Mouse (Mus musculus) cortical plate, adult 2 months (tissue): ENCODE measurements at regions not wholly inside any gene's neighbourhood (a gene's known extent, or its start where the extent isn't known, plus 50 kb on each side); places are given as distances from the start of the nearest gene placed in this dataset.

Experiments
- H3K27ac ChIP-seq: fragments of 200-500 bp; 2 replicates; pipeline ENCODE4 v1.5.1; 2012; ENCODE audit warnings: low read length, control low read depth, inconsistent platforms; ENCODE audit not compliant: insufficient read depth
- H3K4me1 ChIP-seq: fragments of 200-500 bp; 2 replicates; pipeline ENCODE4 v1.6.1; 2011; ENCODE audit warnings: low read length; ENCODE audit not compliant: control insufficient read depth, insufficient read depth
- H3K4me3 ChIP-seq: fragments of 200-500 bp; 2 replicates; pipeline ENCODE4 v1.5.1; 2011; ENCODE audit warnings: mild to moderate bottlenecking, low read length, control low read depth; ENCODE audit not compliant: insufficient read depth
- CTCF ChIP-seq: fragments of 200-500 bp; IDR thresholded peaks from 2 replicates; pipeline ENCODE4 v1.5.1; 2011; ENCODE audit warnings: mild to moderate bottlenecking, control low read depth, low read length; ENCODE audit not compliant: insufficient read depth; ENCODE audit errors: extremely low read depth
- POLR2A ChIP-seq: fragments of 200-500 bp; IDR thresholded peaks from 2 replicates; pipeline ENCODE4 v1.6.1; 2011; ENCODE audit warnings: mild to moderate bottlenecking, low read length, control low read depth; ENCODE audit not compliant: insufficient read depth; ENCODE audit errors: extremely low read depth

DNA sequence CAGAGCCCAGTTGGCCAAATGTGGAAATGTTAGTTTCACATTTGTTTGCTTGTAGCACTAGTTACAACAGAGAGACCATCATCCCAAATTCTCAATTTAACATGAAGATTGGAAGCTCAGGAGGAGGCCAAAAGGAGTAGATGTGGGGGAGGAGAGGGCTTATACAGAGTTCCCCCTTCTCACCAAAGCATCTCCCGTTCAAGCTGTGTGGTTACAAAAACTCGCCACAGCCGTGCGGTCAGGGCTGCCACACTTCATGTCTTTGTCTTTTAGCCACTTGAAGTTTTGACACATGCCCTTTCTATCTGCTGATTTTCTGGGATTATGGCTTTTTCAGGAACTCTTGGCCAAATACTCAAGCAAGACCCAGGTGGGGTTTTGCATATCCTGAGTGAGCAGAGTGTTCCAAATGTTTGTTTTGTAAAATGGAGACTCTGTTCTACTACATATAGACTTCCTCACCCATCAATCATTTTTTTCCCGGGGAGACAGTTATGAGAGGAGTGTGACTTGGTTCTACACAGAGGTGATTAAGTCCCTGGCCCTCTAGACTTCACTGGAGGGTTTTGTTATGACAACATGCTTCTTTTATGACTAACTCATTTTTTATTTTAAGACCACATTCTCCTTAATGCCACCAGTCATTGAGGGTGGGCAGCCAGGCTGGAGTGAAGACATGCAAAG is 605.4 kb upstream of the Sall1 start:
- TF ChIP-seq CTCF (no peak), POLR2A (no peak)
- Histone ChIP-seq H3K4me1 (no peaks in the 10 kb centered on the region), H3K4me3 (no peak overlapping the region), H3K27ac (no peak overlapping the region)

DNA sequence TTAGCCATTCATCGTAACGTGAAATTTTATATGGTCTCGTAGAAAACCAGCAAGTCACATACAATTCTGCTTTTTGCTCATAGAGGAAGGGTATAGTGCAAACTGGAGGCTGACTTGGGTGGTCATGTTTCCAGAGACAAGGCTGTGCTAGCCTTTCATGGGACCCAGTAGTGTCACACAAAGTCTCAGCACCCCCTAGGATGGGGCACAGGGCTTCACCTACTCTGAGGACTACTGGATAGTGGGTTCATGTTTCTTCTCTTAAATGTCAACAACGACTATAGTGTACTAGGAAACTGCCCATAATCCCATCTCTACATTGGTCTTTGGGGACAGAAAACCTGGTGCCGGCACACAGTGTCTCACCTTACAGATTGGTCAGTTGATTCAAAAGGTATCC is 603.0 kb upstream of the Sall1 start:
- H3K4me3 ChIP-seq, result no peak overlapping the region

GRCm38 (mm10) chr8:89641339-89641738 is 597.4 kb upstream of the Sall1 start:
- TF ChIP-seq CTCF, result no peak
- TF ChIP-seq POLR2A, result no peak
- no peaks in the 10 kb centered on the region for H3K4me1 ChIP-seq
- H3K4me3 ChIP-seq, result no peak overlapping the region
- H3K27ac ChIP-seq, result no peak overlapping the region

More for the DNA sequence above, 603.0 kb upstream of the Sall1 start:
- TF ChIP-seq CTCF (no peak), POLR2A (no peak)
- Histone ChIP-seq H3K4me1 (no peaks in the 10 kb centered on the region), H3K27ac (no peak overlapping the region)

DNA sequence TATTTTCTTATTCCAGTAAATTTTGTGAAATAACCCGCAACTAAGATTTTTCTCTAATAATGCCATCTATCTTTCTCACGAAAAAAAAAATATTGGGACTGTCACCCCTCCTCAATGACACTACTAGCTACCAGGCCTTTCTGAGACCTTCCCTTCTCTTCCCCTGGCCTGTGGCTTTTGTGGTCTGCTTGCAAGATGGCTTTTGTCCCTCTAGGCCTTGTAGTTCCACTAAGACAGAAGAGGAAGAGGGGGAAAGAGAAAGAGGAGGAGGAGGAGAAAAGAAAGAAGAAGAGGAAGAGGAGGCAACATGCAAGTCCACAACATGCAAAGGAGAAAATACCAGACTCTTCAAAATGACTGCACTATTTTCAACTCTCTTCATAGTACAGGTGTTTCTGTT is 590.9 kb upstream of the Sall1 start:
- H3K4me3 ChIP-seq, result no peak overlapping the region
- no peak for TF ChIP-seq POLR2A
- no peak for TF ChIP-seq CTCF
- no peak overlapping the region for H3K27ac ChIP-seq
- no peaks in the 10 kb centered on the region for H3K4me1 ChIP-seq

GRCm38 (mm10) chr8:89632304-89632703 is 588.3 kb upstream of the Sall1 start:
- H3K4me1 ChIP-seq, result no peaks in the 10 kb centered on the region
- TF ChIP-seq CTCF, result no peak
- TF ChIP-seq POLR2A, result no peak
- H3K4me3 ChIP-seq, result no peak overlapping the region
- H3K27ac ChIP-seq, result no peak overlapping the region

GRCm38 (mm10) chr8:89630540-89630939 is 586.6 kb upstream of the Sall1 start:
- H3K4me1 ChIP-seq, result no peaks in the 10 kb centered on the region
- TF ChIP-seq CTCF, result no peak
- TF ChIP-seq POLR2A, result no peak
- no peak overlapping the region for H3K27ac ChIP-seq
- no peak overlapping the region for H3K4me3 ChIP-seq

GRCm38 (mm10) chr8:89618089-89618488 is 574.1 kb upstream of the Sall1 start:
- Histone ChIP-seq H3K27ac (no peak overlapping the region), H3K4me1 (no peaks in the 10 kb centered on the region), H3K4me3 (no peak overlapping the region)
- TF ChIP-seq POLR2A (no peak), CTCF (no peak)

- Histone ChIP-seq H3K27ac (no peak overlapping the region), H3K4me1 (no peaks in the 10 kb centered on the region), H3K4me3 (no peak overlapping the region)
- TF ChIP-seq POLR2A, result no peak
- TF ChIP-seq CTCF, result no peak
Observed at GRCm38 (mm10) chr8:89615863-89616558, 572.0 kb upstream of the Sall1 start.

GRCm38 (mm10) chr8:89609074-89609473 is 565.1 kb upstream of the Sall1 start:
- no peaks in the 10 kb centered on the region for H3K4me1 ChIP-seq
- H3K27ac ChIP-seq, result no peak overlapping the region
- TF ChIP-seq POLR2A (no peak), CTCF (no peak)
- no peak overlapping the region for H3K4me3 ChIP-seq

DNA sequence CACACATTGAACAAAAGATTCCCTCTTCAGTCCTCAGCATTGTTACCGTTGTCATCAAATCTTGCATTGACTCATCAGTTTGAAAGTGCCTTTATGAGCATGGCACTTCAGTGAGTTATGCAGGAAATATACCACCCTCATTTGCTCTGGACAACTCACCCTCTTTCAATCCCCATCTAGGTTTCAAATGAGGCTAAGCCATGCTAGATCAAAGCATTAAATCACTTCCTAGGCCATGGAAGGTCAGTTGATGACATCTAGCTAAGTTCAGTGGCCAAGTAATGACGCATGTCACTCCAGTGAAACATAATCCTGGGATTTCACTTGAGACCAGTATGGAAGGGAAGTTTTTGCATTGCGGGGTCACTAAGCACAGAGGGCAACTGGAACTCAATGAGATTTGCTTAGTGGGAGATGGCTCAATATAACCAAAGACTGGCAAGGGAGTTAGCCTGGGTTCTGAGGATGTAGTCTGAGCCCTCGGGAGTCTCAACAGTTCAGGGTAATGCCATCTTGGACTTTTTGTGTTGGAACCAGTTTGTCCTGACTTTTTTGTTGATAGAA is 562.0 kb upstream of the Sall1 start:
- TF ChIP-seq POLR2A (no peak), CTCF (no peak)
- Histone ChIP-seq H3K27ac (no peak overlapping the region), H3K4me1 (no peaks in the 10 kb centered on the region), H3K4me3 (no peak overlapping the region)
